Mouse (Mus musculus): ENCODE results near the gene Vps9d1. TPM values are rescaled to one million over a fixed set of nuclear protein-coding genes. Genes with fewer than 3 reads are reported as not detected.
"Not testable (repeated sequence)": the region's sequence is repeated elsewhere in the genome, so short reads cannot be mapped to it uniquely, and the experiment has no call there.

Gene Vps9d1
- polyA plus RNA-seq, 1 experiment from 2014 or later, result 40.3 TPM

GRCm38 (mm10) chr8:123232553-123232952 is 21.6 kb downstream of the Vps9d1 start:
- peaks cover 38% of the 10 kb centered on the region for H3K27me3 ChIP-seq (replicated peaks)
- H3K9me3 ChIP-seq, result no peaks in the 10 kb centered on the region
- H3K4me1 ChIP-seq, result peaks cover 27% of the 10 kb centered on the region
- H3K9ac ChIP-seq, result no peak overlapping the region
- ATAC-seq (ENCODE audit: low FRiP score, low read depth), result no peak
- no peak overlapping the region for H3K27ac ChIP-seq
- no peak overlapping the region for H3K4me3 ChIP-seq
- WGBS, result 20% methylated on average over 7 of the region's 7 CpGs
- peaks cover 23% of the 10 kb centered on the region for H3K36me3 ChIP-seq
- no peak overlapping the region for H3K4me2 ChIP-seq (replicated peaks)

- Histone ChIP-seq H3K9ac (no peak overlapping the region), H3K4me3 (no peak overlapping the region), H3K36me3 (peaks cover 31% of the 10 kb centered on the region), H3K4me1 (peaks cover 27% of the 10 kb centered on the region), H3K9me3 (no peaks in the 10 kb centered on the region), H3K27me3 (replicated peaks) (peaks cover 31% of the 10 kb centered on the region), H3K4me2 (replicated peaks) (no peak overlapping the region), H3K27ac (no peak overlapping the region)
- no peak for ATAC-seq (ENCODE audit: low FRiP score, low read depth)
- 52% methylated on average over 5 of the region's 5 CpGs for WGBS
Observed at GRCm38 (mm10) chr8:123231742-123232141, 22.4 kb downstream of the Vps9d1 start.

GRCm38 (mm10) chr8:123230326-123230725 is 23.8 kb downstream of the Vps9d1 start:
- peaks cover 26% of the 10 kb centered on the region for H3K27me3 ChIP-seq (replicated peaks)
- H3K27ac ChIP-seq; H3K4me3 ChIP-seq; H3K4me2 ChIP-seq (replicated peaks); H3K9ac ChIP-seq; H3K9me3 ChIP-seq; ATAC-seq (ENCODE audit: low FRiP score, low read depth): not testable (repeated sequence)
- H3K36me3 ChIP-seq, result peaks cover 35% of the 10 kb centered on the region
- 86% methylated on average over 11 of the region's 11 CpGs for WGBS
- H3K4me1 ChIP-seq, result peaks cover 20% of the 10 kb centered on the region

GRCm38 (mm10) chr8:123228416-123228815 is 25.7 kb downstream of the Vps9d1 start:
- H3K9me3 ChIP-seq, result no peaks in the 10 kb centered on the region
- WGBS, result 95% methylated on average over 1 of the region's 1 CpGs
- H3K4me3 ChIP-seq, result no peak overlapping the region
- H3K9ac ChIP-seq, result no peak overlapping the region
- ATAC-seq (ENCODE audit: low FRiP score, low read depth), result no peak
- no peak overlapping the region for H3K27ac ChIP-seq
- H3K36me3 ChIP-seq, result peaks cover 35% of the 10 kb centered on the region
- H3K27me3 ChIP-seq (replicated peaks), result peaks cover 13% of the 10 kb centered on the region
- H3K4me1 ChIP-seq, result peaks cover 18% of the 10 kb centered on the region
- H3K4me2 ChIP-seq (replicated peaks), result no peak overlapping the region

- H3K27ac ChIP-seq, result peak within 1 kb of the TSS; percentile 59; the same call in 1 of the 2 replicates
- peak within 1 kb of the TSS; percentile 96 for H3K4me2 ChIP-seq (replicated peaks)
- WGBS, result 3% methylated on average over 59 of the region's 59 CpGs
- H3K9me3 ChIP-seq, result no peaks in the 10 kb centered on the region
- H3K4me1 ChIP-seq, result peaks cover 14% of the 10 kb centered on the region
- H3K36me3 ChIP-seq, result peaks cover 29% of the 10 kb centered on the region
- no peaks in the 10 kb centered on the region for H3K27me3 ChIP-seq (replicated peaks)
- H3K9ac ChIP-seq, result peak within 1 kb of the TSS; percentile 78
- peak; percentile 84 for ATAC-seq (ENCODE audit: low FRiP score, low read depth)
- H3K4me3 ChIP-seq, result peak within 1 kb of the TSS; percentile 59
Observed at GRCm38 (mm10) chr8:123224278-123225266, 29.6 kb downstream of the Vps9d1 start, which contains the start of gene Cdk10. Gene Cdk10 (plus strand): TSS chr8:123224842.

GRCm38 (mm10) chr8:123220917-123221316 is 33.2 kb downstream of the Vps9d1 start:
- H3K27me3 ChIP-seq (replicated peaks), result no peaks in the 10 kb centered on the region
- H3K9me3 ChIP-seq, result no peaks in the 10 kb centered on the region
- H3K4me2 ChIP-seq (replicated peaks), result no peak overlapping the region
- no peak overlapping the region for H3K27ac ChIP-seq
- peaks cover 14% of the 10 kb centered on the region for H3K4me1 ChIP-seq
- no peak overlapping the region for H3K9ac ChIP-seq
- WGBS, result 88% methylated on average over 1 of the region's 1 CpGs
- no peaks in the 10 kb centered on the region for H3K36me3 ChIP-seq
- no peak overlapping the region for H3K4me3 ChIP-seq
- ATAC-seq (ENCODE audit: low FRiP score, low read depth), result no peak

GRCm38 (mm10) chr8:123215430-123215829 is 38.7 kb downstream of the Vps9d1 start:
- no peak overlapping the region for H3K27ac ChIP-seq
- H3K27me3 ChIP-seq (replicated peaks), result no peaks in the 10 kb centered on the region
- 73% methylated on average over 3 of the region's 3 CpGs for WGBS
- H3K4me1 ChIP-seq, result peaks cover 19% of the 10 kb centered on the region
- peaks cover 5% of the 10 kb centered on the region; the same call in 1 of the 2 replicates for H3K36me3 ChIP-seq
- no peaks in the 10 kb centered on the region for H3K9me3 ChIP-seq
- no peak overlapping the region for H3K4me3 ChIP-seq
- no peak for ATAC-seq (ENCODE audit: low FRiP score, low read depth)
- H3K9ac ChIP-seq, result no peak overlapping the region
- H3K4me2 ChIP-seq (replicated peaks), result no peak overlapping the region

- H3K4me1 ChIP-seq, result peaks cover 19% of the 10 kb centered on the region
- no peaks in the 10 kb centered on the region for H3K9me3 ChIP-seq
- ATAC-seq (ENCODE audit: low FRiP score, low read depth), result peak; percentile 39; the same call in 1 of the 2 replicates
- 18% methylated on average over 22 of the region's 22 CpGs for WGBS
- H3K36me3 ChIP-seq, result peaks cover 25% of the 10 kb centered on the region
- H3K9ac ChIP-seq, result peak overlapping the region; percentile 97
- H3K27me3 ChIP-seq (replicated peaks), result no peaks in the 10 kb centered on the region
- H3K27ac ChIP-seq, result 0 out of 2 replicates have a peak overlapping the region, but pooled peaks have one; percentile 6
- peak overlapping the region; percentile 98 for H3K4me2 ChIP-seq (replicated peaks)
- H3K4me3 ChIP-seq, result peak overlapping the region; percentile 95
Observed at GRCm38 (mm10) chr8:123213118-123213772, 40.9 kb downstream of the Vps9d1 start.

GRCm38 (mm10) chr8:123212321-123213117 is 41.6 kb downstream of the Vps9d1 start, which contains the start of the genes Chmp1a and Spata33:
Gene Chmp1a (minus strand): TSS chr8:123212763.
Gene Spata33 (plus strand): TSS chr8:123212832.
- peak; percentile 94 for ATAC-seq (ENCODE audit: low FRiP score, low read depth)
- H3K36me3 ChIP-seq, result peaks cover 32% of the 10 kb centered on the region
- WGBS, result 1% methylated on average over 76 of the region's 76 CpGs

GRCm38 (mm10) chr8:123211876-123212275 is 42.3 kb downstream of the Vps9d1 start:
- ATAC-seq (ENCODE audit: low FRiP score, low read depth), result no peak
- Histone ChIP-seq H3K27ac (no peak overlapping the region), H3K4me1 (peaks cover 19% of the 10 kb centered on the region), H3K9ac (peak overlapping the region; percentile 97), H3K9me3 (no peaks in the 10 kb centered on the region), H3K36me3 (peaks cover 38% of the 10 kb centered on the region), H3K4me3 (peak overlapping the region; percentile 95), H3K4me2 (replicated peaks) (peak overlapping the region; percentile 98), H3K27me3 (replicated peaks) (no peaks in the 10 kb centered on the region)
- 61% methylated on average over 10 of the region's 10 CpGs for WGBS

More at GRCm38 (mm10) chr8:123212321-123213117, 41.6 kb downstream of the Vps9d1 start, which contains the start of the genes Chmp1a and Spata33:
- Histone ChIP-seq H3K4me1 (peaks cover 19% of the 10 kb centered on the region), H3K9me3 (no peaks in the 10 kb centered on the region), H3K9ac (peak within 1 kb of the TSS; percentile 97), H3K27ac (0 out of 2 replicates have a peak within 1 kb of the TSS, but pooled peaks have one; percentile 6), H3K27me3 (replicated peaks) (no peaks in the 10 kb centered on the region), H3K4me2 (replicated peaks) (peak within 1 kb of the TSS; percentile 98), H3K4me3 (peak within 1 kb of the TSS; percentile 95)

- H3K4me1 ChIP-seq, result no peaks in the 10 kb centered on the region
- H3K9me3 ChIP-seq, result no peaks in the 10 kb centered on the region
- no peak overlapping the region for H3K9ac ChIP-seq
- H3K27ac ChIP-seq, result no peak overlapping the region
- peaks cover 41% of the 10 kb centered on the region for H3K36me3 ChIP-seq
- H3K4me3 ChIP-seq, result no peak overlapping the region
- 90% methylated on average over 3 of the region's 3 CpGs for WGBS
- no peak overlapping the region for H3K4me2 ChIP-seq (replicated peaks)
- no peak for ATAC-seq (ENCODE audit: low FRiP score, low read depth)
- no peaks in the 10 kb centered on the region for H3K27me3 ChIP-seq (replicated peaks)
Observed at GRCm38 (mm10) chr8:123203571-123203970, 50.6 kb downstream of the Vps9d1 start.
